Mouse (Mus musculus): ENCODE measurements around the gene Eif2a.
"Not testable (repeated sequence)": the region's sequence is repeated elsewhere in the genome, so short reads cannot be mapped to it uniquely, and the experiment has no call there.

Eif2a gene

DNA sequence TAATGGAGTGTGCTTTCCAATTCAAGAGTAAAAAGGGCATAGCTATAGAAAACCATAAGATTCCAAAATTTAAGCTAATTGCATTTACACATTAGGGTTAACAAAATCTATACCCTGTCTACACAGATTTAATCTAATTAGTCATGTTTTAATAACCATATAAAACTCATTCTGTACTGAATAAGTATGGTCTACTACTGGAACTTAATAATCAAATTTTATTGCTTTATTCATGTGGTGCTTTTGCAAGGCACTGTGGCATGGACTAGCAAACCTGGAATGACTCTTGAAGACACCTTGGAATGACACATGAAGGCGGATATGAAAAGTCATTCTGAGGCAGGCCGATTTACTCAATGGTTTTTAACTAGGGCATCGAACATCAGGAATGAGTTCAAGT, 2.2 kb upstream of the Eif2a start:
- DNase-seq, result no peak

DNA sequence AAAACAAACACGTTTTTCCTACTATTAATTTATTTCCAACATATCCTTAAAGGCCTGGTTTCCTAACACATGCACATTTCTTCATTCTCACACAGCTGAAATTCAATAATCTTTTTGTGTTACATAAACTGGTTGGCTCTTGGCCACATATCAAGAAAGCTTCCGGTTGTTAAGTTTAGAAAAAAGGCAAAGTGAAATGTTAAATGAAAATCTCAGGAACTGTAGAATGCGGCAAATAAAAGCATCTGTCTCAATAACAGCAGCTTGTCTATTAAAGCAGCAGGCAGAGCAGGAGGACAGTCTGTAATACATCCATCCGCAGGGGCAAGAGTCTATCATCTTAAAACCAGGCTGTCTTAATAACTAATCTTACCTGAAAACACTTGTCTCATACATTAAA, 1.4 kb upstream of the Eif2a start:
- DNase-seq, result peak; percentile 54

DNA sequence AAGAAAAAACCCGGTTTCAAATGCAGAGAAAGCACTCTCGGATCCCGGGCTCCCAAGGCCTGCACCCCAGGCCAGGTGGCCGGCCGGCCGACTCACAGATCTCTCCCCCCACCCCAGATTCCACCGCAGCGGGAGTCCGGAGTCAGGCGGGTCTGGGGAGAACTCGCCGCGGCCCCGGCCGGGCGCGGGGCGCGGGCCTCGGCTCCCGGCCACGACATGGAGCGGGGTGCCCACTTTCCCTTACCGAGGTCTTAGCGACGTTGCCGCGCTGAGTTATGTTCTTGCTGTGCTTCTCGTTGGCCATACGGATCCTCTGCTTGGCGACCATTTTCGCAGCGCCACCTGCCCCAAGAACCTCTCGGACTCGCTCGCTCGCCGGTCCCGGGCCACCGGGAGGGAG, 455 bp upstream of the Eif2a start:
- peak; percentile 26 for DNase-seq

DNA sequence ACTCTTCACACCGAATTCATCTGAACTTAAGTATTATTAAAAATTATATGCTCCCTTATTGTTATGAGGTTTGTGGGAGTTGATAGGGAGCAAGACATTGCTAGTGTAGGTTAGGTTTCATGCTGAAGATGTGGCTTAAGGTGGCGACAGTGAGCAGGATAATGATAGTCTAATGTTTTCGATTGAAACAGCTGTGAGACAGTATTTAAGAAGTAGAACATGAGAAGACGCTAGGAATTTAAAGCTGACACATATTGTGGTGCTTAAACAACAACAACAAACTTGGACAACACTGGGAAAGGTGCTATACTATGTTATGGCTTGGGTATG, 752 bp downstream of the Eif2a start:
- DNase-seq, result no peak

DNA sequence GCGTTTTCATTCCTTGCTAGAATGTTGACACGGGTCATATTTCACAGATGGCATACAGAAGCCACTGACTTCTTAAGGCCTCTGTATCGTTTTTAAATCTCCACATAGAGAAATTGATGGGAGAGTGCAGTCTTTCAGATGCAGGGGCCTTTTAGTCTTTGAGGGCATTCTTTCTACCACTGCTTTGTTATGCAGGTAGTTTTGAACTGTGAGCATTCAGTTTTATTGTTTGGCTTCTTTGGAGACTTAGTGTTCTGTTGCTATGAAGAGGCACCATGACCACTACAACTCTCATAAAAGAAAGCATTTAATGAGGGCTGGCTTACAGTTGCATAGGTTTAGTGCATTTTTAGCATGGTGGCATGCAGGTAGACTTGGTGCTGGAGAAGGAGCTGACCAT, 11.0 kb downstream of the Eif2a start:
- no peak for DNase-seq

DNA sequence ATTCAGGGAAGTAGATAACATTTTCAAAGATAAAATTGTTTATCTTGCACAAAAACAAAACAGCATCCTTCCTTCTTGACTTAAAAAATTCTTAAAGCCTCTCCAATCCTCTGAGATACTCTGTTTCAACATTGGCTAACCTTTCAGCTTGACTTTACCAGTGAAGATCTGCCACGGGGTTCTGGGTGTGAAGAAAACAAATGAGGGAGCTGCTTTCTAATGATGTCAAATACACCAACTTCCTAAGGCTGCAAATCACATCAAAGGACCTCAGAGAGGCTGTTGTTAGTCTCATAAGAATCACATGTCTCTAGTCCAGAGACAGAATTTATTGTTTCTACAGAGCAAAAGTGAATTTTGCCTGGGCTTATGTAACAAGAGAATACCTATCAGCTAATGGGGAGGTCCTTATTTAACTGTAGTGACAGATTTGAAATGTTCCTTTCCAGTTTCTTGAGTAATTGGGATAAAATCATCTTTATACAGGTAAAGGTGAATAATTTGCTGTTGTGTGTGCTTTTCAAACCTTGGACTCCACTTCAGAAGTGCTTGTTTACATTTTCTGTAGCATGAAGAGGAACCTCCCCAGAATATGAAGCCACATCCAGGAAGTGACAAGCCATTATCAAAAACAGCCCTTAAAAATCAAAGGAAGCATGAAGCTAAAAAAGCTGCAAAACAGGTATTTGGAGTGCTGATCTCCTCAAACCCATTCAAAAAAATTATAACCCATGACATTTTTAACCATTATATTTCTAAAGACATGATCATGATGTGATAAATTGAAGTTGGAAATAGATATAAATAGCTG, 26.6 kb downstream of the Eif2a start:
- no peak for DNase-seq

DNA sequence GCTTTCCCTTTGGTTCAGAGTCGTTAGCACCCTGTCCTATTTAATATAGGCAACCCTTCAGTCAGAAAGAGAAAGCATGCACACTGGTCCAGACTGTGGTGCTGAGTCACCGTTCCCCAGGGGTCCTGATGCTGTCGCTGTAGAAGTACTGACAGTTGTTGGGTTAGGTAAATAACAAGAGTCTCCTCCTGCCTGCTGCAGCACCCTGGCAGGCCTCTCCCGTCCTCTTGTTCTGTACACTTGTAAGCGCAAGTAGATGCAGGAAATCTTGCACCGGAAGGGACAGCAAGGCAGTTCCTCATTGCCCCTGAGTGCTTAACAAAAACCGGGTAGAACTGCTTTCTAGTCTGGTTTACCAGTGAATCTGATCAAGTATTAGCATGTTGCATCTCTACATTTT, 31.0 kb downstream of the Eif2a start:
- DNase-seq, result no peak

DNA sequence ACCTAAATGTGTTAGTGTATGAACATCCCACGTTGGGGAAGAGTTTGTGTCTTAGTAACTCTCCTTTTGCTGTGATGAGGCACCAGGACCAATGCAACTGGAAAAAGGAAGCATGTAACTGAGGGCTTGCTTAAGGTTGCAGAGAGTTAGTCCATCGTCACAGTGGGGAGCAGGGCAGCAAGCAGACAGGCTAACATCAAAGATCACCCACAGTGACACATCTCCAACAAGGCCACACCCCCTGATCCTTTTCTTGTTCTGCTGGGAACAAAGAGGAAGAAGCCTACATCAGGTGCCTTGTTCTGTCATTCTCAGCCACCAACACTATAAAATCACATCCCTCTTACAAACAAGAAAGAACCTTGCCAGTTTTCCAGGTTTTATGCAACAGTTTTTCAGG, 34.3 kb downstream of the Eif2a start:
- DNase-seq, result no peak

DNA sequence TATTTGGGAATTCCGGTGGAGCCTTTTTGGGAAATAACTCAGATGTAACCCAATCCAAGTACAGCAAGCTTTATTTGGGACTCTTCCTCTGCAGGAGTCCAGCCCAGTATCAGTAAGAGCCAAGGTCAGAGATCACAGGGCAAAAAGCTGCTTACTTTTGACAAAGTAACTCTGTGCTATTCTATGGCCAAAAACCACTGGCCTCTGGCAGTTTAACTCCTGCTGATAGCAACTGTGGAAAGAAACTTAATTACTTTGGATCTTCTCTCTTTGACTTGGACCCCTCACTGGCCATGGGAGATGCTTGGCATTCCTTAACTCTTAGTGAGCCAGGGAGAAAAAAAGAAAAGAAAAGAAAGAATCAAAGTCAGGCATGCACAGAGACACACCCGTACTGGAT, 35.8 kb downstream of the Eif2a start:
- no peak for DNase-seq

DNA sequence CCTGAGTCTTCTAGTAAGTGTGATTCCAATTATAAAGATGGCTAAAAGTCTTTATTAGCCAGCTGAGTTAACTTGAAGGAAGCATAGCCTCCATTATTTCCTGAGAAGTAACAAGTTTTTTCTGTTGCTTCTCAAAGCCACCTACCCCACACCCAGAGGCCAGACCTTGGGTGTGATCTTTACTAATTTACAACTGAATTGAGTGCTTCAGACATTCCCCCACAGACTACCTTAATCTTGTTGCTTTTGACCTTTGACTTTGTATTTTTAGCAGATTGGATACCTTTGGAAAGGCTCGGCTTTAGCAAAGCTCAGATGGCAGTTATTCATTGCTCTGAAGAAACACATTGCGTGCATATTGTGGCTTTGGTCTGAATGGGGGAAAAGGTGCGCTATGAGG, 45.2 kb downstream of the Eif2a start:
- no peak for DNase-seq

DNA sequence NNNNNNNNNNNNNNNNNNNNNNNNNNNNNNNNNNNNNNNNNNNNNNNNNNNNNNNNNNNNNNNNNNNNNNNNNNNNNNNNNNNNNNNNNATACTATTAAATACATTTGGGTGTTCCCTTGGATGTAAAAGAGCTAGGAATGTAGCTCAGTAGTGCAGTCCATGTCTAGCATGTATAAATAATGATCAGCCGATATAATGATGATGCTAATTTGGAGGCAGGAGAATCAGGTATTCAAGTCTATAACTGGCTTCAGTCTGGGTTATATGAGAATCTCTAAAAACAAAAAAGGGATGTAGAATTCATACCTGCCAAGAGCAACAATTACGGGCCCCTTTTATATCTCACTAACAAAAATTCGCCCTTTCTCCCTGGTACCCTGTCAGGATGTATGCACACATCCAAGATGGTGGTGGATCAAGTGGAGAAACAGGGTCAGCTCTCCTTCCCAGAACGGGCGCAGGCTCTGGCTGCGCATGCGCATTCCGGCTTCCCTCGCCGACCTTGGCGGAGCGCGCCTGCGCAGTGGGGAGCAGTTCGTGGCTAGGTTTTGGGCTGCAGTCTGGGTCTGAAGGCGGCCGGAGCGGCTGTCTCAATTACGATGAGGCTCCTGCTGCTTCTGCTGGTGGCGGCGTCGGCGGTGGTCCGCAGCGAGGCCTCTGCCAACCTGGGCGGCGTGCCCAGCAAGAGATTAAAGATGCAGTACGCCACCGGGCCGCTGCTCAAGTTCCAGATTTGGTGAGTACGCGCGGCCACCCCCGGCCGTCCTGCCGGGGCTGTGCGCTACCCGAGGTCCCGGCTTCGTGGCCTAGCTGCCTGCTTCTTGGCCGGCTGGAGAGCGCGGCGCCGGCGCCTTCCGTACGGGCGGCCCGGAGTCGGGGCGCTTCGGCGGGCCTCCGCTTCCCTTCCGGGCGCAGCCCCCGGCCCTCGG, 50.8 kb downstream of the Eif2a start, which contains the start of gene Selenot:
Selenot (plus strand) TSS at position 500 of the 930 bp plus-strand sequence.
- peak; percentile 96 for DNase-seq

DNA sequence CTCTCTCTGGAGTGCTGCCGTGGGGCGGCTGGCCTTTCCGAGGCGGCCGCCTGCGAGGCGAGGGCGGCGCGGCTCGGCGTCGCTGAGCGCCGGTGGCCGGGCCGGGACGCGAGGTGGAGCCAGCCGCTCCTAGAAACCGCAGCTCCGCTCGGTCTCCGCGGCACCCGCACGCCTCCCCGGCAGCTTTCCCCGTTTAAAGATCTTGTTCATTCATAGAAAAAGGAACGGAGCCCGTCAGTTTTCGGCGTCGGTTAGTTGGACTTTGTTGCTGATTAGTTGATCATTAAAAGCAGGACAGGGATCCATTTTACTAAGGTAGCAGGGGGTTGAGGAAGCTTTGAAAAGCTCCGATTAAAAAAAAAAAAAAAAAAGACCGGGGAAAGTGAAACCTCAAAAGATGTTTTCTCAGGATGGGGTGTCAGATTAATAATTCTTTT, 51.5 kb downstream of the Eif2a start:
- peak; percentile 41 for DNase-seq

DNA sequence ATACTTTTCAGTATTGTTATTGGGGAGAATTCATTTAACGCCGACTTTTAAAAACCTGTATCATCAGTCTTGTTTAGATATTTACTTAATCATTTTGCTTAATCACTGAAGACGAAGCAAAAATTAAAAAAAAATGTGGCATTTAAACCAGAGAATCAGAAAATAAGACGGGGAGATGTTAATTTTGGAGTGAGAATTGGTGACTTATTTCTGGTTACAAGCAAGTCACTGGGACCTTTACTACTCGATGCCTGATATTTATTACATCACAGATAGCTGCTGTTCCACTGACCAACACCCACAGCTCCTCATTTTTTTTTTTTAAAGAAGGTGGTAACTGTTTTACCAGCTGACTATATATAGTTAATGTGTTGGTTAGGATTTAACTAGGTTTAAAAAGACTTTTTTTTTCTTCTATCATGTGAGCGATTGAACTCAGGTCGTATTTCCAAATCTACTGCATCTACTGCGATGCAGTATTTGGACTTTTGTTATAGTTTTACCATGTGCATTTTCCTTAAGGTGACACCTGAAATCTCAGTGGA, 52.0 kb downstream of the Eif2a start:
- DNase-seq, result no peak

DNA sequence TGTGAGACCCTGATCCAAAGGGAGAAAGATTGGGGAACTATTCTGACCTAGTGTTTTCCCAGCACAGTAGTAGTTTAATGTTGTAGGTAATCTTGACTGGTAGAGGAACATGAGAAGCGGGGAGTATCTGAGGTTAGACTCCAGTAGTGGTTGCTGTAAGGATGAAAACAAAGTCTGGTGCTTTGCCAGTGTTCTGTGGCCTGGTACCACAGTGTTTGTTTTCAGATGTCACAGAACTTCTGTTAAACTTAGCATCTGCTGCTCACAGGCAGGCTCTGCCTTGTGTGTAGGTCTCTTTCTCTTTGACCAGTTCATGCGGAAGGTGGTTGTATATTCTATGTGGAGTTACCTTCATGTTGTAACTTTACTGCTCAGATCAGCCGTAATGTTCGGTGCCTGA, 55.9 kb downstream of the Eif2a start:
- no peak for DNase-seq

DNA sequence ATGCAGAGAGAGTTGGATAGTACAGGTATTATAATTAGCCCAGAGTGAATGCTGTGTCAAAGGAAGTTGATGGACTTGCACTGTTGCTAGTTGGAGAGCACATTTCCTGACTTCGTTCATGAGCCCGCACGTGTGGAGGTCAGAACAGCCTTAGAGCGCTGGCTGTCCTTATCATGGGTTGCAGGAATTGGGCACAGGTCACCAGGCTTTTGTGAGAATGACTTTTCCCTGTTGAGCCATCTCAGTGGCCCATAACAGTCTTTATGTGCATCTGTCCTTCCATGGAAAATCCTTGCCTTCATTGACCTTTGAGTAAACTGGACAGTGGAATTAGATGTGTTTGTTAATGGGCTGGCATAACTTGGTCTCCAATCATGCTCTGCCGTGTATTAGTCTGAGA, 56.7 kb downstream of the Eif2a start:
- no peak for DNase-seq

DNA sequence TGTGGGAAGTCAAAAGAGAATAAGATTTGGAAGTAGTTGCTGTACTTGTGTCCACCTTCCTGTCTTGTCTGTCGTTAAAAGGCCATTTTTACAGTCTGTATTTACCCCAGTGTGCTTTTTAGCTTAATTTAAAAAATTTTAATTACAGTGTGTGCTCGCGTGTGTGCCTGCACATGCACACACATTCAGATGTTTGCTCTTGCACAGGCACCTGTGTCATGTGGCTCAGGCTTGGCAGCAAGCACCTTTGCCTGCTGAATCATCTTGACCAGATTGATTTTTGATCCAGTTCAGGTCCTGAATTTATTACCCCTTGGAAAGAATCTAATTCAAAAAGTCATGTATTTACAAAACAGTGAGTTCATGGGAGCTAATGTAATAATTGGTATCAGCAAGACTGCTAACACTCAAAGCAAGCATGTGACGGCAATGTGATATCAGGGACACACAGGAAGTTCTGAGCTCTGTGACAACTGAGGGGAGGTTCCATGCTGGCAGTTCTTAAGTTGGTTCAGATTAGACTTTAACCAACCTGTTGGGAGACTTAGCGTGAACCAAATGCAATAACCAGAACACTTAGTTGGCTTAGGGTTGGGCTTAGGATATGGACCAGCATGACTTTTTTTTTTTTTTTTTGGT, 57.3 kb downstream of the Eif2a start:
- DNase-seq, result no peak

DNA sequence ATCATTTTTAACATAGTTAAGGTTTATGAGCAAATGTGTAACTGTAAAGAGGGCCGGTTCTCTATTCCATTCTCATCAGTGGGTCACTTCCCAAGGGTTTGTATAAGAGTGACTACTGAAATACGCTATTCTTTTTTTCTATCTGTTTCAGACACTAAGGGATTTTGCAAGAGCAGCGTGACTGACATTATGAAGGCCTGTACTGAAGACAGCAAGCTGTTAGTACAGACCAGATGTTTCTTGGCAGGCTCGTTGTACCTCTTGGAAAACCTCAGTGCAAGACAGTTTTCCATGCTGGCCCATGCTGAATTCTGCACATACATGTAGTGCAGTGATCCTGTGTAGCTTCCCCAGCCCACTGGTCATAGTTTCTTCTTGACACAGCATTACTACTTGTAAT, 64.9 kb downstream of the Eif2a start:
- DNase-seq, result peak; percentile 19

DNA sequence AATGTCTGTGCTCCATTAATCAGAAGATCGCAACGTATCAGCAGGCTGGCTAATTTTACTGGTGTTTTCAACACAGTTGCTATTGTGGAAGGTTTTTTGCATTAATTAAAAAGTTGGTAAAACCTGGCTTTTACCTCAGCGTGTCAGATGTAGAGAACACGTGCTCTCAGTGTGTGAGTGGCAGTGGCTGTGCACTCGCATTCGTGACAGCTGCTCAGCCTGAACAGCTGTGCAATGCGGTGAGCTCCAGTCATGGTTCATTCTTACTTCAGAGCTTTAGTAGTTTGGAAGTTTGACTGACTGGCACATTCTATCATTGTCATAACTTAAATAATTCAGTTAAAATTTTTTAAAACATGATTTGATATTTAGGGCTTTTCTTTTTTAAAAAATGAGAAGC, 67.0 kb downstream of the Eif2a start:
- DNase-seq, result not testable (repeated sequence)

DNA sequence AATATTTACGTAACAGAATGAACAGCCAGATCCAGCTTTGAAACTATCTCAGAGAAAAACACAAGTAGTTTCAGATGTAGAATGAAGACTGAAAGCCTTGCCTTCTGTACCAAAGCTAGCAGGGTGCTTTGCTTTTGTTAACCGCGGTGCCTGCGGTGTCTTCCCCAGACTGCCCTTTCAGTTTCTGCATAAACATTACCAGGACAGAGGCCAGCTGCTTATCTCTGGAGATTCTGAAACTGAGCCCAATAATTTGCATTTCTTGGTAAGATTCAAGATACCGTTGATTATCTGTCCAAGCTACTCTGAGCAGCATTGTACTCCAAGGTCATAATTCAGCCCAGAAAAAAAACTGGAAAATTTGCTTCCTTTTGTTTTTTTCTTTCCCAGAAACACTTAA, 68.0 kb downstream of the Eif2a start:
- DNase-seq, result no peak
